7 mouse cellular contexts compared by ENCODE assay signal in the genomic region with DNA sequence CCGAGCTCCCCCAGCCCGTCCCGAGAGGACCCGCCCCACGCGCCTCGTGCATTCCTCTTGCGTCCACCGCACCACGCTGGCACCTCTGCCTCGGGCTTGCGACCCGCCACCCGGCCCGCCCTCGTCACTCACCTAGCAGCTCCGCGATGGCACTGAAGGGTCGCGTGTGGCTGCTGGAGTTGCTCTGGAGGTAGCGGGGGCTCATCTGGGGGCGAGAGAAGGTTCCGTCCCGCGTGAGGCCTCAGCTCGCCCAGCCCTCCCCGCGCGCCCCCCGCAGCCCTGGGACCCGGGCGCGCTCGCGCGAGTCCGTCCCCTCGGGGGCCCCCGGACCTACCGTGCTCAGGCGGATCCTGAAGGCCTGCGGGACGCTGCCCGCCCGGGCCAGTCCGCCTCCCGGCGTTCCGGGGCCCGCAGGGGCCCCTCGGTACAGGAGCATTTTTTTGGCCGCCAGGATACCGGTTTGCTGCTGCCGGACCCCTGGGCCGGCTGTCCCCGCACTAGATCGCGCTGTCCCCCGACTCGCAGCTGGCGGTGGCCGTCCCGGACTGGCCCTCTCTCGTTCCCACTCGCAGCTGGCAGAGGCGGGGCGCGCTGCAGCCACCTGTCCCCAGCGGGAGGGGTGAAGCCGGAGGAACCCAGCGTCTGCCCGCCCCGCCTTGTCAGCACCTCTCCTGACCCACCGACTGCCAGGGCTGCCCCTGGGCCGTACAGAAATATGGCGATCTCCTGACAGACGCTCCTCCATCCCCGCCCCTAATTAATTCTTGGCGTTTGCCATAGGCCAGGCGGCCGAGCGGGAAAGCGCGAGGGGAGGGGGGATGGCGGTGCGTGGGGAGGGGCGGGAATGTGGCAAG. TPM values are rescaled to one million over a fixed set of nuclear protein-coding genes. Genes with fewer than 3 reads are reported as not detected.
DNase-seq lines count a peak whose midpoint lies in the region; ATAC-seq lines count a peak whose summit lies in the region.

Gene Morc4, minus strand, starts transcription at position 740 of the 854 bp plus-strand sequence.

- peak; percentile 30 to 78 for DNase-seq in adrenal gland, adult (ENCODE audit: inconsistent age in 2 of 2, low spot score in 1 of 2)
- DNase-seq in cerebellum, adult 9-11 months: peak; percentile 72
- DNase-seq in gastrocnemius, adult 18-20 months (ENCODE audit: low spot score): peak; percentile 45
- peak; percentile 16 for DNase-seq in left cerebral cortex, adult 11 months (ENCODE audit: low spot score)
- peak; percentile 54 for DNase-seq in lung, postnatal 14 days
- DNase-seq in right cerebral cortex, adult 2 months (ENCODE audit: low spot score in 2 of 2): peak; percentile 26 to 31

- peak; percentile 94 for ATAC-seq in hindbrain, embryonic 13.5 days (ENCODE audit: low FRiP score)

- no peaks in the 10 kb centered on the region for H3K9me3 ChIP-seq in hindbrain, embryonic 13.5 days

- H3K9ac ChIP-seq in hindbrain, embryonic 13.5 days: peak within 1 kb of the TSS; percentile 75

- H3K27me3 ChIP-seq in hindbrain, embryonic 13.5 days: 0 out of 2 replicates have a peak, but pooled peaks cover 11% of the 10 kb centered on the region

- peak within 1 kb of the TSS; percentile 59 for H3K4me3 ChIP-seq in hindbrain, embryonic 13.5 days

- H3K27ac ChIP-seq in hindbrain, embryonic 13.5 days: peak within 1 kb of the TSS; percentile 35; the same call in 1 of the 2 replicates

- peaks cover 8% of the 10 kb centered on the region; the same call in 1 of the 2 replicates for H3K4me1 ChIP-seq in hindbrain, embryonic 13.5 days (replicated peaks)

- no peaks in the 10 kb centered on the region for H3K36me3 ChIP-seq in hindbrain, embryonic 13.5 days

- peak within 1 kb of the TSS; percentile 63 for H3K4me2 ChIP-seq in hindbrain, embryonic 13.5 days

- WGBS in hindbrain, embryonic 13.5 days: 20% methylated on average over 49 of the region's 87 CpGs

RNA-seq across cellular contexts. Expression of gene Morc4, which starts in this region (rescaled TPM):
- 1 to 10 TPM; 3.8 to 5.7 TPM for total RNA-seq in gastrocnemius, adult 18-20 months (2021)
- polyA plus RNA-seq in hindbrain, embryonic 13.5 days (2015; fragmentation: Nextera tagmentation; extraction: Ambion mirVana): 4.4 and 4.6 TPM in 2 replicates

Comparison
In these comparisons a context has a peak if more than half of its experiments do, and no peak if none do; other contexts are left out.
1. Peak in every context shown above with its lines: DNase-seq, ATAC-seq, H3K4me3 ChIP-seq and H3K27ac ChIP-seq.
2. DNase-seq: peak in every context shown above with its lines; median percentile 72 in cerebellum, adult 9-11 months; 54 in adrenal gland, adult; 54 in lung, postnatal 14 days; 45 in gastrocnemius, adult 18-20 months; 28 in right cerebral cortex, adult 2 months; 16 in left cerebral cortex, adult 11 months.